Mouse (Mus musculus): Measurements from ENCODE around the gene Crocc2. TPM values are rescaled to one million over a fixed set of nuclear protein-coding genes. Genes with fewer than 3 reads are reported as not detected.

The Crocc2 gene
- polyA plus RNA-seq, 1 experiment = 0.32 TPM

DNA sequence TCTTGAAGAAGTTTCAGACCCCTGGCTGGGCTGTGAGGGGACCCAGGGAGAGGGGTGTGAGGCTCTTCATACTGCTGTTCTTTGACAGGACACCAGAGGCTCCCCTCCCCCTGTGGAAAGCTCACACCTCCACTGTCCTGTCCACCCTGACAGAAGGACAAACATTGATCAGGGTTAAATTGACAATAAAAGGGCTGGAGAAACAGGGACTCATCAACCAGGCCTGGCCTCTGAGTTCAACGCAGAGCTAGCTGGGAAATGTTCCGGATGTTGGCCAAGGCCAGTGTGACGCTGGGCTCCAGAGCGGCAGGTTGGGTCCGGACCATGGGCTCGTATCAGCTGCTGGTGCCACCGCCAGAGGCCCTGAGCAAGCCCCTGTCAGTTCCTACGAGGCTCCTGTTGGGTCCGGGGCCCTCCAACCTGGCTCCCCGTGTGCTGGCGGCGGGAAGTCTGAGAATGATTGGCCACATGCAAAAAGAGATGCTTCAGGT is 33.4 kb upstream of the Crocc2 start, which contains the start of gene Agxt:
Agxt (plus strand) TSS at position 205 of the 491 bp plus-strand sequence.
- no peak within 1 kb of the TSS for H3K4me3 ChIP-seq (ENCODE audit: insufficient read depth, low read length)
- no peak within 1 kb of the TSS for H3K27ac ChIP-seq (ENCODE audit: insufficient read depth, low read length)
- H3K4me1 ChIP-seq (ENCODE audit: control insufficient read depth, insufficient read depth, low read length) = no peaks in the 10 kb centered on the region
- TF ChIP-seq POLR2A (IDR thresholded peaks at IDR 0.05; ENCODE audit: low read depth, low read length) (no peak), CTCF (IDR thresholded peaks at IDR 0.05; ENCODE audit: borderline replicate concordance, insufficient read depth, low read length) (no peak)

DNA sequence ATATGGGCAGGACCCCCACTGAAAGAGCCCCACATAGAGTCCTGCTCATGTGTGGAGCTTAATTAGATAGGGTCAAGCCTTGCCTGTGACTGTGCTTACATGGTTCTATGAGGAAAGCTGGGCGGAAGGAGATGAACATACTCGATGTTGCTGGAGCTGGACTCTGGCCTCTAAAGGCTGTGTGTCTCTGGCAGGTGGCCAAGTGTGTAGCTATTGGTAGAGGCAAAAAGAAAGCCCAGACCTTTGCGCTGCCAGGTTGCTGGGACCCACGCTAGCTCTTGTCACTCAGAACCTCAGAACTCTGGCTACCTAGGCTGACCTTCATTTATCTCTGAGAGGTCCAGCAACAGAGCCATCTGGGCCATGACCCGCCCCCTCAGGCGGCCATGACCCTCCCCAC is 30.0 kb upstream of the Crocc2 start:
- Histone ChIP-seq H3K4me3 (ENCODE audit: insufficient read depth, low read length) (no peak overlapping the region), H3K4me1 (ENCODE audit: control insufficient read depth, insufficient read depth, low read length) (no peaks in the 10 kb centered on the region), H3K27ac (ENCODE audit: insufficient read depth, low read length) (no peak overlapping the region)
- TF ChIP-seq CTCF (IDR thresholded peaks at IDR 0.05; ENCODE audit: borderline replicate concordance, insufficient read depth, low read length) = no peak
- no peak for TF ChIP-seq POLR2A (IDR thresholded peaks at IDR 0.05; ENCODE audit: low read depth, low read length)

DNA sequence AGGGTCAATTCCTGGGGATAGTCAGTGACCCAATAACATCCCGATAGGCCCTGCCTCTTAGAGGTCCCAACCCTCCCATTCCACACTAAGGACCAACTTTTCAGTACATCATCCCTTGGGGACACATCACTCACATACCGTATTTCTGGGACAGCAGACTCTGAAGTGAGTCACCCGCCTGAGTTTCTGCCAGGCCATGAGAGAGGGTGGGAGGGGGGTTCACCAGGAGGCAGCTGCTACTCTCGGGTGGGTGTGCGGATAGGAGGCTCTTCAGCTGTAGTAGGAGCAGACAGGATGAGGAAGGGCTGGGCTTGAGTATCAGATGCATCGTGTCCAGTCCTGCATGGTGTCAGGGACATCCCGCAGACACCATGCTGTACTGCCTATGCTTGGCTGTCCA is 28.8 kb upstream of the Crocc2 start:
- Histone ChIP-seq H3K4me1 (ENCODE audit: control insufficient read depth, insufficient read depth, low read length) (no peaks in the 10 kb centered on the region), H3K27ac (ENCODE audit: insufficient read depth, low read length) (no peak overlapping the region), H3K4me3 (ENCODE audit: insufficient read depth, low read length) (no peak overlapping the region)
- TF ChIP-seq CTCF (IDR thresholded peaks at IDR 0.05; ENCODE audit: borderline replicate concordance, insufficient read depth, low read length) = no peak
- no peak for TF ChIP-seq POLR2A (IDR thresholded peaks at IDR 0.05; ENCODE audit: low read depth, low read length)

DNA sequence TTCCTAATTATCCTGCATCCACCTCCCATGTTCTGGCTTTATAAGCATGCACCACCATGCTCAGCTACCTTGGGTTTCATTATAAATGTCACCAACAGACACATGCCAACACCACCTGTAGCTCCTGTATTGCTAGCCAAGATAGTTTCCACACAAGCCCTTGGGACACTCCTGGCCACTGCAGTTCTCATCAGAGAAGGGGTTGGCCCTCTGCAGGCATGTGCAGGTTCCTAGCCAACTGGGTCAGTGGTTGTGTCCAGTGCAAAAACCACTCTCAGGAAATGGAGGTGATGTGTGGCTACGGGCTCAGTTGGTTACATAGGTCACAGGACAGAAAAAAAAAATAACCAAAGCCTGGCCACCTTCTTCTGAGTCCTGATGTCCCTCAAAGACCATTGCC is 25.7 kb upstream of the Crocc2 start:
- Histone ChIP-seq H3K4me3 (ENCODE audit: insufficient read depth, low read length) (no peak overlapping the region), H3K4me1 (ENCODE audit: control insufficient read depth, insufficient read depth, low read length) (no peaks in the 10 kb centered on the region), H3K27ac (ENCODE audit: insufficient read depth, low read length) (no peak overlapping the region)
- no peak for TF ChIP-seq CTCF (IDR thresholded peaks at IDR 0.05; ENCODE audit: borderline replicate concordance, insufficient read depth, low read length)
- no peak for TF ChIP-seq POLR2A (IDR thresholded peaks at IDR 0.05; ENCODE audit: low read depth, low read length)

DNA sequence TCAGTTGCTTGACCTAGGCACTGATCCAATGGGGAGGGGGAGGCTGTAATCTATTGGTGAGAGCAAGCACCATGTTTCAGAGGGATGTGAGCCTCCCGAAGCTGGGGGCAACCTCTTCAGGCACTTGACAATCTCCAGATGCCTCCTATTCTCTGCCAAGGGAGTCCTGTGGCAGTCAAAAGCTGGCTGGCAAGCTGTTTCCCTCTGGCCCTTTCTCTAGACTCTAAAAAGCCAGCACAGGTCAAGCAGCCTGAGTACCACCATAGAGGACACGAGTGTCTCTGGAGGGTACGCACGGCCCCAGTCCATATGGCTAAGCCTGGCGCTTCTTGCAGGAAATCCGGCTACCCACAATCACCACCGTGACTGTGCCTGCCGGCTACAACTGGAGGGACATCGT is 24.3 kb upstream of the Crocc2 start:
- no peak for TF ChIP-seq POLR2A (IDR thresholded peaks at IDR 0.05; ENCODE audit: low read depth, low read length)
- TF ChIP-seq CTCF (IDR thresholded peaks at IDR 0.05; ENCODE audit: borderline replicate concordance, insufficient read depth, low read length) = no peak
- H3K4me1 ChIP-seq (ENCODE audit: control insufficient read depth, insufficient read depth, low read length) = no peaks in the 10 kb centered on the region
- no peak overlapping the region for H3K4me3 ChIP-seq (ENCODE audit: insufficient read depth, low read length)
- no peak overlapping the region for H3K27ac ChIP-seq (ENCODE audit: insufficient read depth, low read length)

DNA sequence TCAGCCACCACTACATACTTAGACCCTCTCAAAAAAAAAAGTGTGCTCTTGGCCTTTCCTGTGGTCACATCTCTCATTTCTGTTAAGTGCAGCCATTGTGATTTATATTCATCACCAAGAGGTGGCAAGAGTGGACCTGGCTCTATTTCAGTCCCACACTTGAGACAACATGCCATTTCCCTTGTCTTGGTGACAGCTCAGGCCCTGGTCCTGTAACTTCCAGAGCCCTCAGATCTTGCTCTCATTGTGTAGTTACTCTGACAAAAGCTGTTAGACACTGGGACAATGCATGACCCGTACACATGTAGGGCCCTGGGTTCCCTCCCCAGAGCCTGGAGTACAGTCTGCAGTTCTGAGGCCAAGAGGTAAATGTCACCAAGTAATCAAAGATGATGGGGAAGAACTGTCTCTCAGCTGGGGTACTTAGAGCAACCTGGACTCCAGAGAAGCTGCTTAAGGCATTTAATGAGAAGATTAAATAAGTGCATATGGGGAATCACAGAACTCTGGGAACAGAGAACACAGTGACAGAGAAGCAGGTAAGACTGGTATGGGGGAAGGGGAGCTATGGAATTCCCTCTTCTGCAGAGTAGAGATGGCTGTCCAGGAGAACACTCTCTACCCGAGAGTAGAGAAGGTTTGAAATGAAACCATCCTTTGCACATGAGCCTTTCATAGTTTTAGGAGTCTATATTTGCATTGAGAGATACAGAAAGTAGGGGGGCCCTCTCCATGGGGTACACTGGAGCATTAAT is 17.4 kb upstream of the Crocc2 start:
- Histone ChIP-seq H3K4me1 (ENCODE audit: control insufficient read depth, insufficient read depth, low read length) (no peaks in the 10 kb centered on the region), H3K27ac (ENCODE audit: insufficient read depth, low read length) (no peak overlapping the region), H3K4me3 (ENCODE audit: insufficient read depth, low read length) (no peak overlapping the region)
- TF ChIP-seq CTCF (IDR thresholded peaks at IDR 0.05; ENCODE audit: borderline replicate concordance, insufficient read depth, low read length) = no peak
- TF ChIP-seq POLR2A (IDR thresholded peaks at IDR 0.05; ENCODE audit: low read depth, low read length) = no peak

DNA sequence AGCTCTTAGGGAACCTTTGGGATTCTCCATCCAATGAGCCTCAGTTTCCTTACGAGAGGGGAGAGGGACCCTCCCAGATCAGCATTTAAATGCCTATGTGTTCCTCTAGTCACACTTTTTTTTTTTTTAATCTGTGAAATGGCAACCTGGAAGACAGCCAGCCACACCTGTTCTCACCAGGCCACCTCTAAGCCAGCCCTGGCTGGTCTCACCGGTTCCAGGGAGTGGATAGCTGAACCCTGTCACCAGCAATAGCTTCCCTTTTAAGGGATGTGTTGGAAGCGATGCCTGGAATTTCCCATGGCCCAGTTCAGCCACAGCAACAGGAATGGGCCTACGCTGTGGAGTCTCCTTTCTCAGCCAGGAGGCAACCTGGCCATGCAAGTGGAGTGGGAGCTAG is 11.0 kb upstream of the Crocc2 start:
- TF ChIP-seq CTCF (IDR thresholded peaks at IDR 0.05; ENCODE audit: borderline replicate concordance, insufficient read depth, low read length) (no peak), POLR2A (IDR thresholded peaks at IDR 0.05; ENCODE audit: low read depth, low read length) (no peak)
- H3K4me3 ChIP-seq (ENCODE audit: insufficient read depth, low read length) = no peak overlapping the region
- H3K27ac ChIP-seq (ENCODE audit: insufficient read depth, low read length) = no peak overlapping the region
- H3K4me1 ChIP-seq (ENCODE audit: control insufficient read depth, insufficient read depth, low read length) = no peaks in the 10 kb centered on the region

DNA sequence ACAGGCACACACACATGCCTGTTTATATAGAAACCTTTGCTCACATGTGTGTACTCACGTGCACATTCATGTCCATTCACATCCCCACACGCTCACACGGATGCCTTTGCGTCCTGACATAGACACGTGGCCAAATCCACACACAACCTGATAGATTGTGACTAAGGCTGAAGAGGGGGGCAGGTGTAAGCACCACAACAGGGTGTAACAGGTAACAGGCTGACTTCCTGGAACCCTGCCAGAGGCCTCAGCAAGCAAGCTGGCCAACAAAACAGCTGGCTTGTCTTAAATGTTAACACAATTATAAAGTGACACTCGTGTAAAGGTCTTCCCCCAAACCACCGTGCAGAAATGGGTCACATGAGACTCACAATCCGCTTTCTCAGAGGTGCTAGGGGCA is 9.6 kb upstream of the Crocc2 start:
- Histone ChIP-seq H3K4me1 (ENCODE audit: control insufficient read depth, insufficient read depth, low read length) (no peaks in the 10 kb centered on the region), H3K27ac (ENCODE audit: insufficient read depth, low read length) (no peak overlapping the region), H3K4me3 (ENCODE audit: insufficient read depth, low read length) (no peak overlapping the region)
- TF ChIP-seq CTCF (IDR thresholded peaks at IDR 0.05; ENCODE audit: borderline replicate concordance, insufficient read depth, low read length) (no peak), POLR2A (IDR thresholded peaks at IDR 0.05; ENCODE audit: low read depth, low read length) (no peak)

DNA sequence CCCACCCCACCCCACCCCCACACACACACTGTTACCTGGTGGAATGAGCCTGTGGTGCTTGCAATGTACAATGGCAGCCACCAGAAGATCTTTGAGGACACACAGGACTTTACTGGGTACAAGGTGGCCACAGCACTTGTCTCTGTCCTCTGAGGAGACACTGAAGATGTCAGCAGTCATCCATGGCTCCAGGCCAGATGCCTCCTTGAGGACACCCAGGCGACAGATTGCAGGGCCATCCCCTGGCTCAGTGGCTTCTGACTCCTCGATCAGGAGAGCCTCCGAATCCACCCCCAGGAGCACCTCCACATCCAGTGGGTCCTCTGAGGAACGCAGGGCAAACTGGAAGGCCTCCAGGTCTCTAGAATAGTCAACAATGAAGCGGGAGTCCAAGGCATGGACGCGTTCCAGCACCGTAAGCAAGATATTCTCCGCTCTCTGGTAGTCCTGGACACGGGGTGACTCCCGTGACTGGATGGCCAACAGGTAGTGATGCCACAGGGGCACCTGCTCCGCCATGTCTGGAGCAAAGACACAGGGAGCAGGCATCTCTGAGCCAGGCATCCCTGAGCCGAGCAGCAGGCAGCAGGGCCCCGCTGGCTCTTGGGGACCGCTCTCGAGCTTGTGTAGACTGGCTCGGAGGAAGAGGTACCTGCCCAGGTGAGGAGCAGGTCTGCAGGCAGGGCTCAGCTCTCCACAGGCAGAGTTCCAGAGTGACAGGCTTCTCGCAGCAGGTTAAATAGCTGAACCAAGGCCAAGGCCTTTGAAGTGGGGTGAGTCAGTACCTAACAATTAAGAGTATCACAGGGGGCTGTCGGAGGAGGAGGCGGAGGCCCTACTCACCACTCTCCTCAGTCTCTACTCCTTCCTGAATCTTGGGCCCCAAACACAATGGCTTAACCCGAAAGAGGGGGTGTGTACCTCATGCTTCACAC is 8.7 kb upstream of the Crocc2 start:
- Histone ChIP-seq H3K4me3 (ENCODE audit: insufficient read depth, low read length) (no peak overlapping the region), H3K4me1 (ENCODE audit: control insufficient read depth, insufficient read depth, low read length) (no peaks in the 10 kb centered on the region), H3K27ac (ENCODE audit: insufficient read depth, low read length) (no peak overlapping the region)
- no peak for TF ChIP-seq CTCF (IDR thresholded peaks at IDR 0.05; ENCODE audit: borderline replicate concordance, insufficient read depth, low read length)
- no peak for TF ChIP-seq POLR2A (IDR thresholded peaks at IDR 0.05; ENCODE audit: low read depth, low read length)

All from embryonic fibroblast, embryonic 13.5 days (primary cell).